Mouse (Mus musculus): ENCODE measurements around the gene Tex35.

Gene Tex35

GRCm38 (mm10) chr1:157049886-157050285 lies 58.6 kb downstream of the Tex35 start:
- DNase-seq (ENCODE audit: low spot score): no peak

Data from yolk sac, embryonic 10.5 days (tissue).